Mouse (Mus musculus) neural tube, embryonic 14.5 days (tissue): Measurements from ENCODE around the gene Klhl25. TPM values are rescaled to one million over a fixed set of nuclear protein-coding genes. Genes with fewer than 3 reads are reported as not detected.
"Not testable (repeated sequence)": the region's sequence is repeated elsewhere in the genome, so short reads cannot be mapped to it uniquely, and the experiment has no call there.

Source experiments
- ATAC-seq: fragments of 200-750 bp; cut with Nextera tagmentation; 2 replicates; pipeline ENCODE4 v1.8.0; 2017; ENCODE audit warnings: low read depth, mild to moderate bottlenecking, moderate TSS enrichment, moderate library complexity
- H3K27ac ChIP-seq: fragments of 300-500 bp; sonication (generic); 2 replicates; pipeline ENCODE4 v1.5.1; 2014; ENCODE audit warnings: low read depth, mild to moderate bottlenecking, control low read depth, low read length, moderate library complexity, mixed read lengths
- H3K27me3 ChIP-seq: fragments of 300-500 bp; sonication (generic); 2 replicates; pipeline ENCODE4 v1.6.1; 2014; ENCODE audit warnings: low read length; ENCODE audit not compliant: control insufficient read depth, insufficient read depth
- H3K36me3 ChIP-seq: fragments of 300-500 bp; sonication (generic); 2 replicates; pipeline ENCODE4 v1.6.1; 2014; ENCODE audit warnings: low read length, mixed read lengths; ENCODE audit not compliant: control insufficient read depth, insufficient read depth
- H3K4me1 ChIP-seq: fragments of 300-500 bp; sonication (generic); 2 replicates; pipeline ENCODE4 v1.6.1; 2014; ENCODE audit warnings: low read length; ENCODE audit not compliant: control insufficient read depth, insufficient read depth
- H3K4me2 ChIP-seq: fragments of 300-500 bp; sonication (generic); 2 replicates; pipeline ENCODE4 v1.6.1; 2014; ENCODE audit warnings: mild to moderate bottlenecking, low read depth, low read length, control low read depth
- H3K4me3 ChIP-seq: fragments of 300-500 bp; sonication (generic); 2 replicates; pipeline ENCODE4 v1.5.1; 2014; ENCODE audit warnings: low read depth, low read length, control low read depth, mixed read lengths
- H3K9ac ChIP-seq: fragments of 300-500 bp; sonication (generic); replicated peaks from 2 replicates; pipeline ENCODE4 v1.6.1; 2014; ENCODE audit warnings: low read depth, mild to moderate bottlenecking, control low read depth, low read length, mixed read lengths
- H3K9me3 ChIP-seq: fragments of 300-500 bp; sonication (generic); 2 replicates; pipeline ENCODE4 v1.6.1; 2016; ENCODE audit warnings: low read length; ENCODE audit not compliant: control insufficient read depth
- WGBS: fragments of 180-500 bp; shearing (Covaris S2); extraction: QIAGEN DNeasy Blood & Tissue Kit; methylation state at CpG from one replicate; pipeline ENCODE4 v1.1.7; 2014; 5-methylcytosine and 5-hydroxymethylcytosine counted together
- polyA plus RNA-seq: library from polyadenylated mRNA; unstranded; fragments of >200 nt; fragmentation: Nextera tagmentation; extraction: Ambion mirVana; gene quantifications from 2 replicates; pipeline ENCODE4 v1.2.1, GENCODE M21; 2014

Klhl25 gene
- polyA plus RNA-seq, 1 experiment from 2014 or later = 22.1 TPM

DNA sequence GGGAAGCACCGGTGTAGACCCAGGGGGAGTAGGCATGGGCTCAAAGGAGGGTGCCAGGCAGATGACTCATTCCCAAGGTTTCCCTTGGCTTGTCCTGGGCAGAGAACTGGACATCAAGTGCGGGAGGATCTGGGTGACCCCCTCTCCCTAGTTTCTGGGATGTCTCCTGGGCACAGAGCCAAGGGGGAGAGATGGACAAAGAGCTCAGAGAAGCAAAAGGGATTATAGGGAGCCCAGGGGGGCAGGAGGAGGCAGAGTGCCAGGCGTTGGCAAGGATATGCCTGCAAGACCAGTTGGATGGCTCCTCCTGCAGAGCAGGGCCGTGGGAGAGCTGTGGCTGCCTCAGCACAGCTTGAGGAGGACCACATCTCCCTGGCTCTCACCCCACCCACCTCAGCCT lies 4.3 kb downstream of the Klhl25 start:
- Histone ChIP-seq H3K36me3 (no peaks in the 10 kb centered on the region), H3K9ac (no peak overlapping the region)
- peak; percentile 41 for ATAC-seq

DNA sequence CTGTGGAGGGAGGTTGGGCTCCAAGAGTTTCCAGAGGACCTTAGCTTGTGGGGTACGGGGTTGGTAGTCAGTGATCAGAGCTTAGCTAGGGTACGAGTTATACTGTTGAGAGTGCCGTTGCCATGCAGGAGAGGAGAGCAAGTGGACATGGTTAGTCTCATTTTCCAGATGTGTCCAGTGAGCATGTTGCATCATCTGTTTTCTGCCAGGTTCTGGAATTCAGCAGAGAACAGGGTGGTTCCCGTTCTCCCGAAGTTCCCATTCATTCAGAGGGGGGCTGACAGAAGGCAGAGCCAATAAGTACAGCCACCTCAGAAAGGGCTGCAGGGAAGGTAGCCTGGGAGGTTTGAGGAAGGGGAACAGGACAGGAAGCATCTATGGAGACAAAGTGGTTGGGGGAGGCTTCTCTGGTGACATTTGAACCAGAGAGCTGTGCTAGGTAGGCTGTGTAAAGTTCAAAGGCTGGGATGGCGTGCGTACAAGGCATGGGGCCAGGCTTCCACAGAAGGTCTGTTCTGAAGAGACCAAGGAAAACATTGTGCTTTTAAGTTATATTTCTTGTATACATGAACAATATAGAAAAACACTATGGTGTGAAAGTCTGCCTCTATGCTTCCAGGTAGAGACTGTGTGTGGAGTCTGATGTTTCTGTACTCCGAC lies 5.2 kb downstream of the Klhl25 start:
- no peak overlapping the region for H3K4me3 ChIP-seq
- no peaks in the 10 kb centered on the region for H3K9me3 ChIP-seq
- no peak overlapping the region for H3K9ac ChIP-seq
- no peak for ATAC-seq
- no peaks in the 10 kb centered on the region for H3K27me3 ChIP-seq
- WGBS = 74% methylated on average over 8 of the region's 8 CpGs
- H3K27ac ChIP-seq = peak overlapping the region; percentile 55
- H3K36me3 ChIP-seq = no peaks in the 10 kb centered on the region
- peaks cover 47% of the 10 kb centered on the region for H3K4me1 ChIP-seq
- H3K4me2 ChIP-seq = no peak overlapping the region; the same call in 1 of the 2 replicates

More for the DNA sequence above, 4.3 kb downstream of the Klhl25 start:
- H3K27me3 ChIP-seq = no peaks in the 10 kb centered on the region
- peaks cover 50% of the 10 kb centered on the region for H3K4me1 ChIP-seq
- H3K9me3 ChIP-seq = no peaks in the 10 kb centered on the region
- WGBS = 36% methylated on average over 4 of the region's 4 CpGs
- no peak overlapping the region for H3K4me3 ChIP-seq
- H3K27ac ChIP-seq = peak overlapping the region; percentile 4; the same call in 1 of the 2 replicates
- H3K4me2 ChIP-seq = no peak overlapping the region

DNA sequence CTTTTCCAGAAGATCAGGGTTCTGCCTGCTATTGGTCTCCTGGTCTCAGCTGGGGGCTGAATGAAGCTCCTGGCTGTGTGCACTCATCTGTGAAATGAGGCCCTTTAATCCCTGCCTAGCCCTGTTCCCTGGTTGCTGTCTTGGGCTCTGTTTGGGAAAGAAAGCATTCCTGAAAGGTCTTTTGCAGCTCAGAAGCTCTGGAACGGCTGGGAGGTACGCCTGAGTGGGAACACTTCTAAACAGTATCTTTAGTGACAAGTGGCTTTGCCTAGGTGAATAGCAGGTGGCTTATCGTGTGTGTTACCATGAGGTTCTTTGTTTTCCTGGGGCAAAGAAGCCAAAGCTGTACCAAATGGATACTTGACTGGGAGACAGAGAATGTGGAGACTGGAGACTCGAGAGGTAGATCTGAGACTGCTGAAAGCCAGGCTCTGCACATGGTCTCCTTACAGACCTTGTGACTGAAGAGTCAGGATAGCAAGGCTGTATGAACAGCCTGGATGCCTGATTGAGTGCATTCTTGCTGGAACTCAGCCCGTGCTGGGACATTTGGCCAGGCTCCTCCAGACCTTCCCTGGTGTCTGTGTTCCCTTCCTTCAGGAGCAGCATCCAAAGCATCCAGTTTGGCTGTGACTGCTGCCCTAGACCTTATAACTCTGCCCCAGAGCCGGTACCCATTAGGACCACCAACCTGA lies 6.3 kb downstream of the Klhl25 start:
- H3K4me1 ChIP-seq = peaks cover 41% of the 10 kb centered on the region
- no peak overlapping the region for H3K4me2 ChIP-seq
- 22% methylated on average over 6 of the region's 6 CpGs for WGBS
- no peak for ATAC-seq
- peak overlapping the region; percentile 74 for H3K27ac ChIP-seq
- no peaks in the 10 kb centered on the region for H3K36me3 ChIP-seq
- no peaks in the 10 kb centered on the region for H3K27me3 ChIP-seq
- no peak overlapping the region for H3K9ac ChIP-seq
- H3K9me3 ChIP-seq = no peaks in the 10 kb centered on the region
- H3K4me3 ChIP-seq = no peak overlapping the region

DNA sequence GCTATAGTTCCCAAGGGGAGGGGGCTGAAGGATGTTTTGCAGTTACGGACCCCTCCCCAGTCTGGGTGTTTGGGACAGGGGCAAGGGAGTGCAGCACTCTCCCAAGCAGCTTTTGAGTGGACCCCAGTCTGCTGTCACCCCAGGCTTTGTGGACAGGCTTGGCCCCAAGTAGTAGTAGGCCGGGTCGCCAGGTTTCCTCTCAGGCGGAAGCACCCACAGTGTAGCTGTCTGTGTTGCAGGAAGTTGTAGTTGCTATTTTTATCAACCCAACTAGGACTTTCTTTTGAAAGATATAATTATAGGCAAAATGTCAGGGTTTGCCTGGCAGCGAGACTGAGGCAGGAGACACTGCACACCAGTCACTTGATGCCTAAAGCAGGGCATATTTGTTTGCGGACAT lies 6.9 kb downstream of the Klhl25 start:
- 77% methylated on average over 6 of the region's 6 CpGs for WGBS

DNA sequence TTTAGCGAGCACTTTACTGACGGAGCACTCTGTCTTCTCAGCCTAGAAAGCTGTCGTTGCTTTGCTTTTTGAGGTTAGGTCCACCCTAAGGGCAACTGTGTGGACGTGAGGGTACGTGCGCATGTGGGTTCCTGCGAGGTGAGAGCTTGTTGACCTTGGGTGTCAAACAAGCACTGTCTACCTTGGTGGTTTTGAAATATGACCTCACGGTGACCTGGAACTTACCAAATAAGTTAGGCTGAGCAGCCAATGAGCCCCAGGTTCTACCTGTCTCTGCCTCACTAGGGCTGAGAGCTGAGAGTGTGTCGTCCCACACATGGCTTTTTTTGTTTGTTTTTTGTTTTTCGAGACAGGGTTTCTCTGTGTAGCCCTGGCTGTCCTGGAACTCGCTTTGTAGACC lies 8.1 kb downstream of the Klhl25 start:
- Histone ChIP-seq H3K27ac (no peak overlapping the region), H3K9ac (no peak overlapping the region), H3K4me3 (no peak overlapping the region), H3K4me1 (peaks cover 37% of the 10 kb centered on the region), H3K4me2 (no peak overlapping the region), H3K27me3 (no peaks in the 10 kb centered on the region), H3K9me3 (no peaks in the 10 kb centered on the region), H3K36me3 (no peaks in the 10 kb centered on the region; the same call in 1 of the 2 replicates)
- ATAC-seq = no peak
- 94% methylated on average over 11 of the region's 11 CpGs for WGBS

More for the DNA sequence above, 6.9 kb downstream of the Klhl25 start:
- no peak overlapping the region for H3K4me2 ChIP-seq
- H3K27ac ChIP-seq = peak overlapping the region; percentile 74
- H3K9me3 ChIP-seq = no peaks in the 10 kb centered on the region
- peaks cover 37% of the 10 kb centered on the region for H3K4me1 ChIP-seq
- no peak for ATAC-seq
- H3K4me3 ChIP-seq = no peak overlapping the region
- no peaks in the 10 kb centered on the region; the same call in 1 of the 2 replicates for H3K36me3 ChIP-seq
- no peak overlapping the region for H3K9ac ChIP-seq
- H3K27me3 ChIP-seq = no peaks in the 10 kb centered on the region

DNA sequence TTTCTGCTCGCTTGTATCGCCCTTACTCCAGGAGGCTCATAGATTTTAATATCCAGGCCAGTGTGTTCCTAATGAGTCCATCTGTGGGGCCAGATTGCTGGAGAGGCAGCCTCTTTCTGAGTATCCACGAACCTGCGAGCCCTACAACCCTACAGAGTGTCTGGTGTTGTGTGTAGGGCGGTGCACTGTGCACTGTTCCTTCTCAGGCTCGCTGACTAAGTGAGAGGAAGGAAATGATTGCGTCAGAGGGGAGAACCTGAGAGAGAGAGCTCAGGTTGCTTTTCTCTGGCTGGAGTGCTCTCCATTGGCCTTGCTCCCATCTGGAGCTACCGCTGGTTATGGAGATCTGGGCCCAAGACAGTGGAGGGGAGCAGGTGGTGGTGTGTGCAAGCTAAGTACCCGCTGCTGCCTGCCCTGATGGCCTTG lies 11.7 kb downstream of the Klhl25 start:
- no peaks in the 10 kb centered on the region for H3K9me3 ChIP-seq
- no peak overlapping the region for H3K4me3 ChIP-seq
- H3K4me1 ChIP-seq = peaks cover 4% of the 10 kb centered on the region; the same call in 1 of the 2 replicates
- H3K27me3 ChIP-seq = no peaks in the 10 kb centered on the region
- no peaks in the 10 kb centered on the region; the same call in 1 of the 2 replicates for H3K36me3 ChIP-seq
- H3K9ac ChIP-seq = no peak overlapping the region
- 72% methylated on average over 9 of the region's 9 CpGs for WGBS
- H3K4me2 ChIP-seq = no peak overlapping the region
- no peak for ATAC-seq
- no peak overlapping the region for H3K27ac ChIP-seq

DNA sequence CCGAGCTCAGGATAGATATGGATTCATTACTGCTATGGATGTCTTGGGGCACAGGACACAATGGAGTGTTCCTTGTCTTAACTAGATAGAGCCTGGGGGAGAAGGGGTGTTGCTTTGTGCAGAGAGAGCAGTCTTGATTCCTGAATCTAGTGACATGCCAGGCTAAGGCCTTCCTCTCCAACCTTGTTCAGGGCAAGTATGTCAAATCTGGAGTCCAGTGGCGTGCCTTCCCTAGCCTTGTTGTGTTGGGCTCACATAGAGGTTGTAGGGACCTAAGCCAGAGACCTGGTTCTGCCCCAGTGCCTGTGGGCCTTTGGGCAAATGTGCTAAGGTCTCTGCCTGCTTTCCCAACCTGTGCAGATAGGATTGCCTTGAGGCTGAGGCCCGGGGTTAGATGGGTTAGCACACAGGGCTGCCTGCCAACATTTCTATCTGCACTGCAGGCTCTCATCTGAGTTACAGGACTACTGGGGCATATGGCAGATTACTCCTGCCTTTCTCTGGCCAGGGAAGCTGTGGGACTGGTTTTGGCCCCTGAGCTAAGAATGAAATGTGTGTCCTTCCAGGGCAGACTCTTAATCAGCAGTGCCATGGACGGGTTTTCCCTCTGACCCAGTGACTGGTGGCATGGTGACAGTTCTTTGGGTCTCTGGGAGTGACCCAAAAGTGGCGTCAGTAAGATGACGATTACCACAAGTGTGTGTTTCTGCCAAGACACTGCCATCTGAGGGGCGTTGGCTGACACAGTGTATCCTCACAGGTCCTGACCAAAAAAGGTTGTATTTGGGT lies 13.7 kb downstream of the Klhl25 start:
- H3K36me3 ChIP-seq = peaks cover 11% of the 10 kb centered on the region
- not testable (repeated sequence) for ATAC-seq, H3K4me1 ChIP-seq, H3K9ac ChIP-seq, H3K27ac ChIP-seq, H3K27me3 ChIP-seq, H3K4me2 ChIP-seq, H3K4me3 ChIP-seq, H3K9me3 ChIP-seq
- 87% methylated on average over 7 of the region's 7 CpGs for WGBS

DNA sequence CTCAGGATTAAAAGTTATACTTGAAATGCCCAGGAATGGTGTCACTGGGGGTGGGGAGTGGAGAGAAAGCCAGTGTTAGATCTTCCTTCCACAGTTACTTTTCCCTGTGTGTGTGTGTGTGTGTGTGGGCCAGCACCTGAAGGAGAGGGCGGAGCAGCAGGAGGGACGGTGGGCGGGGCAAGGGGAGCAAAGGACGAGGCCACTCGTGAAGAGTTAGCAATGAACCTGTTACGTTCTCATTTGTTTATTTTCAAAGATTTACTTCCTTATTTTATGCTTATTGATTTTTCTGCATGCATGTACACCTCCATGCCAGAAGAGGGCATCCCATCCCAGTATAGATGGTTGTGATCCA lies 14.3 kb downstream of the Klhl25 start:
- WGBS = 95% methylated on average over 6 of the region's 6 CpGs
- H3K36me3 ChIP-seq = peaks cover 15% of the 10 kb centered on the region
- not testable (repeated sequence) for H3K27me3 ChIP-seq, H3K4me3 ChIP-seq, H3K9me3 ChIP-seq, H3K27ac ChIP-seq, H3K4me1 ChIP-seq, H3K4me2 ChIP-seq, H3K9ac ChIP-seq, ATAC-seq
